Mouse (Mus musculus): ENCODE data around the gene Itpr2.

DNA sequence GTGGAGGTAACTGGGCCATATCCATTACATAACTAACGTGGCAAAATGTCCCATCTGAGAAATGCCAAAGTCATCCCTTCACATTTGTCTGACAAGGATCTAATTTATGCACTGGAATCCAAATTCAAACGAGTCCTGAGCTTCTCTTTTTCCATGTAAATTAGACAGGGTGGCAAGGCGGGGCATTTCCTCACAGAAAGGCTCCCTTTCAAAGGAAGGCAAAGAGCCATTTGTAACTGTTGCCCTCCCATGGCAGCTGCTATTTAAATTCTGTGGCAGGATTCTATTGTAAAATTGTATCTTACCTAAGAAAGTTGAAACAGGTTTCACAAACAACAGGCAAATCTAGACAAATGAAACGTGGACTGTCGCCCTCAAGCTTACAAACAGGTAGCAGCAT lies 43.6 kb downstream of the Itpr2 start:
- TF ChIP-seq POLR2A (IDR thresholded peaks at IDR 0.05; ENCODE audit: low read depth, low read length) (no peak), CTCF (conservative IDR thresholded peaks at IDR 0.05; ENCODE audit: insufficient read depth, insufficient read length, low read depth, low read length) (no peak)

All from kidney, adult 2 months (tissue).